Mouse (Mus musculus) thymus, postnatal 36 days (tissue): ENCODE results near the gene Sertad1.
A peak's percentile ranks its signal among the peaks of the same experiment; 100 is the strongest.

Source experiments
- DNase-seq, 2 experiments: peaks; one replicate each; pipeline ENCODE4 v3.0.0; 2022; ENCODE audit warnings: mixed read lengths in 2 of 2

Sertad1 gene

DNA sequence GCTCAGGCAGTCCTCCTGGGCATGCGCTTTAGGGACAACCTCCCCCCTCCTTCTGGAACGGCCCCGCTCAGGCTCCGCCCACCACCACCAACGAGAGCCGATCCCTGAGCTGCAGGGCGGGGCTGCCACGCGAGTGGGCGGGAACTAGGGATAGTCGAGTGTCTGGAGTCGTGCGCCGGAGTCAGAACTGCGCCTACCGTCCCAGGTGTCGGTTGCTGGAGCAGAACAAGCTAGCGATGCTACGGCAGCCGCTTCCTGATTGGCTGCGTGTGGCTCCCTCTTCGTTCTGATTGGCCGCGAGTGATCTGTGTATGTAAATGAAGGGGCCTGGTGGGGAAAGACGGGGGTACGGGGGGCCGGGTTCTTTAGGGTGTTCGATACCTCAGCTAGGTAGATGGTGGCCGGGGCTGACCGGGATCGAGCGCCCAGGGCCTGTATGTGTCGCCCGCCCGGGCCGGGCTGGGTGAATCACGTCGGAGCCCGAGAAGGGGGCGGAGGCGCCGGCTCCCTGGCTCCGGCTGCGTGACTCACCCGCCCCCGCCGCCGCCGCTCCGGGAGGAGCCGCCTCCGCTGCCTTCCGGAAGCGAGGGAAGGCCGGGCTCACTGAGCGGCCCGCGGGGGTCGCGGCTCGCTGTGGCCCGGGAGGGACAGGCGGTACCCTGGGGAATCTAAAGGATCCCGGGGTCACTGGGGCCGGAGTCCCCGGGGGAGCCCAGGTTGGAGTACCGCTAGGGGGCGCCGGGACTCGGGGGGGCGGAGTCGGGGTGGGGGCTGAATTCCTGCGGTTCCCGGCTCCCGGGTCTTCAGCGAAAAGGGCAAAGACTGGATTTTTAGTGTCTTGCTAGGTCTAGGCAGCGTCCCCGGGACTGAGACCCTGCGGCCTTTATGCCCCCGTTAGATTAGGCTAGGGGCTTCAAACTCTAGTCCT, at the start of gene Sertad1:
Sertad1 (plus strand) TSS at position 141 of the 928 bp plus-strand sequence.
- peak; percentile 100 for DNase-seq

DNA sequence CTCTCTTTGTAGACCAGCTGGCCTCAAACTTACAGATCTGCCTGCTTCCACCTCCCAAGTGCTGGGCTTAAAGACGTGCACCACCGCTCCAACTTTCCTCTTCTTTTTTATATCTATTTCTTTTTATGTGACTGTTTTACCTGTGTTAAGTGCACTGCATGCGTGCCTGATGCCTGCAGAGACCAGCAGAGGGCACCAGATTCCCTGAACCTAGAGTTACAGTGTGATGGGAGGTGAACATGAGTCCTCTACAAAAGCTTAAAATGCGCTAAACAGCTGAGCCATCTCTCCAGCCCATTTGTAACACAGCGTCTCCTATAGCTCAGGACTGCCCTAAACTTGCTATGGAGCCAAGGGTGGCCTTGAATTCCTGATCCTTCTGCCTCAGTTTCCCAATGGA, 49.2 kb upstream of the Sertad1 start:
- DNase-seq, result peak; percentile 47 to 52

DNA sequence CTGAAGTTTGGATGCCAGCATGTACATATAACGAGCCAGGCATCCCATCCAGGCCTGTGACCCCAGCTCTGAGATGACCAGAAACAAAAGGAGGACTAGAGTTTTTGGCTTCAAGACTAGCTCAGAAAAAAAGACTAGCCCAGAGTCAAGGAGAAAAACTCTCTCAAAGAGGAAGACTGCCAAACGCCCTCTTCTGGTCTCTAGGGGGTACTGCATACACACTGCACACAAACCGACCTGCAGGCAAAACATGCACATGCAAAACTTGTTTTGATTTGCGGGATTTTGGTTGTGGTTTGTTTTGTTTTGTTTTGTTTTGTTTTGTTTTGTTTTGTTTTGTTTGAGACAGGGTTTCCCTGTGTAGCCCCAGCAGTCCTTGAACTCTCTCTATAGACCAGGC, 46.7 kb upstream of the Sertad1 start:
- DNase-seq, result no peak

DNA sequence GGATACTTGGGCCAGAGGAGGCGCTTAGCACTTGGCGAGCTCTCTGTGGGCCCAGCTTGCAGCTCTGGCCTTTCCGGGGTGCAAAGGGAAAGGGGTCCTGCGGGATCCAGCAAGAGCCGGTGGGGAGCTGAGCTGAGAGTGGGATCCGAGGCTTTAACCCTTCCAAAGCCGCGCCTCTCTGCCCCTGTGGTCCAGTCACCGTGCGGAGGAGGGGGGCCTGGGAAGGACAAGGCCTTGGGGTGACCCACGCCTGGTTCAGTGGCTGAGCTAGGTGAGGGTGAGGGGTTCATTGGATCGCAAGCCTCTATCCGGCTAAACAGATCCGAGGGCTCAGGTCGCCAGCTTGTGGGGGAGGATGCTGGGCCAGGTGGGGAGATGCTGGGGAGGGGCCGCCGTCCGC, 40.7 kb upstream of the Sertad1 start:
- peak in 1 of 2 experiments; percentile 9 for DNase-seq

DNA sequence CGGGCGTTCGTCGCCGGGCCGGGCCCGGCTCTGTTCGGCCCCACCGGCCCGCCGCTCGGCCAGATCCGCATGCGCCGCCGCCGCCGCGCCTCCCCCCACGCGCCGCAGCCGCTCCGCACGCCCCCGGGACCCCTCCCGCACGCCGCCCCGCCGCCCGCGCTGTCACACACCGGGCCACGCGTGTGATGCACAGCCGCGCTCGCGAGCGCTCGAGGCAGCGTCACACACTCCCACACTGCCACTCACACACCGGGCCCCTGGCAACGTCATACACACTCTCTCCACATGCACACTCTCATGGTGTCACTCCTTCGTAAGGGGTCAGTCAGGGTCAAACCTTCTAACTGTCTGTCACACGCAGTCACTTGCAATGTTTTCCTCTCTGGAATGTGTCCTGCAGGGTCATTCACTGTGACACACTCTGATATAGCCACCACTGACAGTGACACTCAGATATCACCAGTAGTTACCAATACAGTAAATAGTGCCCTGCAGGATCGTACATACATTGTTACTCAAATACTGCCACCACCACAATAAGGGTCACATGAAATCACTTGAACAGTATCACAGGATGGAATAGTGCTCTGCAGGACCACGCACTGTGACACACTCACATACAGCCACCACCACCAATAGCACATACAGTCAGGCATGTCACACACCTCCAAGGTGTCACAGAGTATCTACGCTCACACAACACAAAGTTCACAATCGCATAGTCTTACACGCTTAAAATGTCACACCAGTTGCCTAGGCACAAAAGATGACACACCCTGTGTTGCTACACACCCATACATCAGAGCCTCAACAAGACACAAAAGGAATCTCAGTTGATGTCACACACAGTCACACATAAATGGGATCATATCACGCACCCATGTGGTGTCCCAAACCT, 39.9 kb upstream of the Sertad1 start:
- peak in 1 of 2 experiments; percentile 17 for DNase-seq

DNA sequence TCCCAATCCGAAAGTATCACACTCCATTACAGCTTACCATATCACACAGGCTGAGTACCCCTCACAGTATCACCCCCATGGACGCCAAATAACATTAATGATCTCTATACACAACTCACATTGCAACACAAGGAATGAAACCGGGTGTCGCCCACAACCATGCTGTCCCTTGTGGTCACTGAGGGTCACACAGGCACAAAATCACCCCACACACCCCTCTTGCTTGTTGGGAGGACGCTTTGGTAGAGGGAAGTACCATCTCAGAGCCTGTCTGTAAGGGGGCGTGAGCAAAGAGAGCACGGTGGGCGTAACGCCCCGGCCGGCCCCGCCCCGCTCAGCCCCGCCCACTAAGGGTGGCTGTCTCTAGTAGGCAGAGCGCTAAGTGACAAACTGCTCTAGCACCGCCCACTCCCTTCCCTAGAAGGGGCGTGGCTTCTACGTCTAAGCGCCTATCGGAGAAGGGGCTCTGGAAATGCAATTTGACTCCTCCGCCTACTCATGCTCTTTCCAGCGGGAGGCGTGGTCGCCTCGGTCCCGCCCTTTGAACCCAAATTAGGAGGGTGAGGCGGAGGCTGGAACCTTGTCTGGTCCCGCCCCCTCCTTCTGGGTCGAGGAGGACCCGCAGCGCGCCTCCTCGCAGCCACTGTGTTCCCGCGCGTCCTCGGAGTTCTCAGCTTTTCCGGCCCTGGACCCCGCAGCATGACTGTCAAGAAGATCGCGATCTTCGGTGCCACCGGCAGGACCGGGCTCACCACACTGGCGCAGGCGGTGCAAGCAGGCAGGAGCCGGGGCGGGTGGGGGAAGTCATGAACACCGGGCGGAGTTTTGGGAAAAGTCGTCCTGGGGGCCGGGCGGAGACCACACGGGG, 39.1 kb upstream of the Sertad1 start, which contains the start of the genes Sptbn4 and Blvrb:
Sptbn4 (minus strand) TSS at position 268 of the 868 bp plus-strand sequence.
Blvrb (plus strand) TSS at position 560 of the 868 bp plus-strand sequence.
- peak; percentile 94 to 98 for DNase-seq

DNA sequence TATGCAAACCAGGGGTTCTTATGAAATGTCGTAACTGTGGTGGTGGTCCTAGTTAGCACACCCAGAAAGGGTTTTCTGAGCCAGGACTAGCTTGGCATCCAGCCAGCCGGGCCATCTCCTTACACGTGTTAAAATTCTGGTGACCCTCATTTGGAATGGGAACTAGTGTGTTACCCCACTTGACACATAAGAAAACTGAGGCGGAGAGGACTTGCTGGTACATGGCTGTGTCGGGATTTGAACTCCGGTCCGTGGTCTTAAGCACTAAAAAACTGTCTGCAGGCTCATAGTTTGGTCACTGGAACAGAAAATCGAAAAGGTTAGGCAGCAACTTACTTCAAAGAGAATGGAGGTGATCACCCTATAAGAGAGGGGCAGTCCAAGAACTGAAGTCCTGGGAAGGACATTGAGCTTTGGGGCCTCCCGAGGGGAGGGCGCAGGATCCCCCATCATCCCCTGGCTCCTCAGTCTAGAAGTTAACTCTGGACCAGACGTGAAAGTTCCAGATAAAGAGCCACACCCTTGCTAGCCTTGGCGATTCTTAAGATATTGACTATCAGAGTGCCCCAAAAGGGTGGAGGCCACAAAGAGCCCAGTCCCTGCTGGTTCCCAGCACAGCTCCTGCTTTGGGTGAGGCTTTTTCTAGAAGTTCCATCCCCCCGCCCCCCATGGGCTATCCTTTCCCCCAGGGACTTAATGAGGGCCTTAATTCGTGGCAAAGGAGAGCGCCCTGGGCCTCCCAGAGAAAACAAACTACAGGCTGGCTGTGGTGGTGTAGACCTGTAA, 38.1 kb upstream of the Sertad1 start:
- no peak for DNase-seq

DNA sequence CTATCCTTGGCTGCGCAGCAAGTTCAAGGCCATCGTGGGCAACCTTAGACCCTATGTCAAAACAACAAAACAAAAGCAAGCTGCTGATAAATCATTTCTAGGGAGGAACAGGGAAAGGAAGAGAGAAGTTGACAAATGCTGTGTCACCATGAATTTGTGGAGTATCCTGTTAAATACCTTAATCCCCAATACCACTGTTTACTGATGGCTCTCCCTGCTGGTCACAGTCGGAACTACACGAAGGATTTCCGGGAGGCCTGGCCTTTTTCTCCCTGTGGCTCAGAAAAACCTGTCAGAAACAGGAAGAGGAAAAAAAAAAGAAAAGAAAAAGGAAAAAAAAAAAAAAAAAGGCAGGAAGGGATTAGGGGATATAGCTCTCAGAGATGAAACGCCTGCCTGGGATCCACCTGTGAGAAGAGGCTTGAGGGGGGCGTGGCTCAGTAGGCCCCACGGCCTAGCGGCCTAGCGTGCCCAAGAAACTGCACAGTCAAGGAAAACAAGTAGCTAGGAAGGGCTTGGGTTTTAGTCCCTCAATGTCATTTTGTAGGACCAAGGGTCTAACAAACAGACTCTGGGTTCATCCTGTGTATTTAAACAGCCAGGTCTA, 37.4 kb upstream of the Sertad1 start:
- DNase-seq, result peak; percentile 52 to 55

DNA sequence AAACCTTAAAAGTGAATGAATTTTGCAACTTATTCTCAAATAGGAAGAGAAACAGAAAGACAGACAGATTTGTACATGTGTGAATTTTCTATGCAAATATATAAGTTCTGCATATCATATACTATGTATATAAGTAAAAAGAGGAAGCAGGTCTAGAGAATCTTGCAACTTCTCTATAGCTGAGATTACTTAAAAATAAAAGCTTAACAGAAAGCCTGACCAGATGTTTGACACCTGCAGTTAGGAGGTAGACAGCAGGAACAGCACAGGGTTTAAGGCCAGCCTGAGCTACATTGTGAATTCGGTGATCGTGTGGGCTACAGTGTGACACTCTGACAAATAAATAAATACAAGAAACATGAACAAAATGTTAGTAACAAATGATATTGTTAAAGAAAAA, 35.4 kb upstream of the Sertad1 start:
- no peak for DNase-seq

DNA sequence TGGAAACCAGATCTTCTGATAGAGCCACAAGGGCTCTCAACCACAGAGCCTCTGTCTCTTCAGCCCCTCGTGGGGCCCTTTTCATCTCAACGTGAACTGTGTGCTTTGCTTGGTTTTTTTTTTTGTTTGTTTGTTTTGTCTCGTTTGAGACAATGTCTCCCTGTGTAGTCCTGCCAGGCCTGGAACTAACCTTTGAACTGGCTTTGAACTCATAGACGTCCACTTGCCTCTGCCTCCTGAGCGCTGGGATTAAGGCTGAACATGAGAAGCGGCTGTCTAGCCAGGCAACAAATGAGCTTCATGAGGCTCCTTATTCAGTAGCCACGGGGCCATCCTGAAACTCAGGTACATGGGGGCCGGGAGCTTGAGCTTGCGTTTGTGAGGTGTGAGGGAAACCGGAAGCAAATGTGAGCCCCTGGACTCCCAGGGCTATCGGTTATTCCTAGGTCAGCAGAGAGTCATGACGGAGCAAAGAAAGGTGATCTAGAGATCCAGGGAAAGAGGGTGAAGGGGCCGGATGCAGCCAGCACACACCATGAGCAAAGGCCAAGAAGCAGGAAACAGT, 34.4 kb upstream of the Sertad1 start:
- DNase-seq, result no peak

DNA sequence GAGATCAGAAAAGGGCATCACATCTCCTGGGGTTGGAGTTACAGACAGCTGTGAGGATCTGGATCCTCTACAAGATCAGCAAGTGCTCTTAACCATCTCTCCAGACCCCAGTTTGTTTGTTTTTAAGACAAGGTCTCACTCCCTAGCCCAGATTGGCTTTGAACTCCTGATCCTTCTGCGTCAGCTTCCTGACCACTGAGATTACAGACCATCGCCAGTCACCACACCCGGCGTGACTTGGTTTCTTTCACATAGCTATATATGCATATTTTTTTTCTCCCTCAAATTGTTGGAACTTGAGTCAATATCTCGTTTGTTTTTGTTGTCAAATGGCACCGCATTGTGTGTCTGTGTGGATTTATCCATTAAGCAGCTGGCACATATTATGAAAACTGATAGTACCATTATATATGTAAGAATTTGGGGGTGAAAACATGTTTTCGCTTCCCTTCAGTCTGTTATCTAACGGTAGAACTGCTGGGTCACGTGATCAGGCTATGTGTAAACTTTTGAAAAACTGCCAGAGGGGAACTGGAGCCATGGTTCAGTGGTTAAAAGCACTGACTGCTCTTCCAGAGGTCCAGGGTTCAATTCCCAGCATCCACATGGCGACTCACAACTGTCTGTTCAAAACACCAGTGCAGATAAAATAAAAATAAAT, 32.1 kb upstream of the Sertad1 start:
- DNase-seq, result no peak

DNA sequence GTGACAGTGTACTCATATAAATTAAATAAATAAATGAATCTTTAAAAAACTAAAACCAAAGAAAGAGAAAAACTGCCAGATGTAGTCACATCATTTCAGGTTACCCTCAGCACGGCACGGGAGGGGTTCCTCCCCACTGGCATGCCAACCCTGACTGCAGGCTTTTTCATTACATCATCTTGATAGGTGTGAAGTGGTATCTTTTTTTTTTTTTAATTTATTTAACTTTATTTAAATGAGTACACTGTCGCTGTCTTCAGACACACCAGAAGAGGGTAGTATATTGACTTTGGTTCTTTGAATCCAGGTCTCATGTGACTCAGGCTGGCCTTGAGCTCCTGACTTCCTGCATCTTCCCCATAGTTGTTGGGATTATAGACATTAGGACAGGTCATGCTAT, 31.4 kb upstream of the Sertad1 start:
- no peak for DNase-seq

DNA sequence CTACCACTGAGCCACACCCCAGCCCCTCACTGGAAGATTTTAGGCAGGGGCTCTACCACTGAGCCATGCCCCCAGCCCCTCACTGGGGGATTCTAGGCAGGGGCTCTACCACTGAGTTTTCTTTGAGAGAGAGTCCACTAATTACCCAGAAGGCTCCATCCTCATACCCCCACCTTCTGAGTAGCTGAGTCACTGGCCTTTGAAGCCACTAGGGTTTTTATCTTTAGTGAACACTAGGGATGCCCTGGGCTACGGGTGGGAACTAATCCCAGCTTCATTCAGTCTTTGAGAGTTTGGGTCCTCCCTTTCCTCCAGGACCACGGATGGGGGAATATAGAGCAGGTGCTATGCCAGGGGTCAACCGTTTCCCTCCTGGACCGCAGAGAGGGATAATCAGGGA, 28.1 kb upstream of the Sertad1 start:
- DNase-seq, result no peak

DNA sequence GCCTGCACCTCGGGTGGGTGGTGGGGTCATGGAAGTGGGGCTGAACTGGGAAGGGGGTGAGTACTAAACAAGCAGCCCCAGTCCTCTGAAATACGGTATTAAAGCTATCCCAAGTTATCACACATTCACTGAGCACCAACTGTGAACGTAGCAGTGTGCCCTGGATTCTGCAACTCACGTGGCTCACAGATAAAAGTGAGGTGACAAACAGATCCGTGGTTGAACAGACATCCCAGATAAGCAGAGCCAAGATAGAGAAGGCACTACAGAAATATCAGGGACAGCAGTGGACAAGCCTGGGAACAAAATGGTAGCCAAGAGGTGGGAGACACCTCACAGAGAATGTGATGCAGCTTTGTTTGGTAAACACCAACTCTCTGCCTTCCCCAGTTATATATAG, 27.1 kb upstream of the Sertad1 start:
- DNase-seq, result no peak

DNA sequence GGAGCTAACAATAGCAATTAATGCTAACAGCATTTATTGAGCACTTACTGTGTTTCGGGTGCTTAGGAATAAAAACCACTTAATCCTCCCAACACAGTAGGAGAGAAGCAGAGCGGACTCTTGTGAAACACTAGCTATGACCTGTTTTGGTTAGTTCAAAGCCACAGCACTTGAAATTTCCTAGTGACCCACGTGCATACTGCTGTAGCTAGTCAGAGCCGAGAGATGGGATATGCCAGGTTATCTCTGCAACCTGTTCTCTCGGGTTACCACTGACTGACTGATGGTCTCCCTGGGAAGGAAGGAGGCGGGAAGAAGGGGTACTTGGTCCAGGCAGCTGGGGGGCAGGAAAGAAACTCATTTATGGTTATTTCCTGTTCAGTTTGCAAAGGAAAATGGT, 26.2 kb upstream of the Sertad1 start:
- no peak for DNase-seq

DNA sequence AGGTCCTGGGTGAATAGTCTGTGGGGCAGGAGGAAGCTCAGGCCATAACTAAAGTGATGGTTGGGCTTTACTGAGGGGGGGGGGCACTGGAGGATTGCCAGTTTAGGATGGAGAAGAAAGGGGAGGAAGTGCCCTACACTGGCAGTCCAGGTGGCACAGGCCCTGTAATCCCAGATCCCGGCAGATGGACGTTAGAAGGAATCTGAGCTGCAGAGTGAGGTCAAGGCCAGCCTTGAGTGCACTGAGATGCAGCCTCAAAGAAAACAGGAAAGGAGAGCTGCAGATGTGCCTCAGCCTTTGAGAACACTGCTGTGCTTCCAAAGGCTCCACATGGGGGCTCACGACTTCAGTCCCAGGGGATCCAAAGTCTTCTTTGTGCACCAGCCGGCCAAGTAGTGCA, 19.1 kb upstream of the Sertad1 start:
- DNase-seq, result no peak

DNA sequence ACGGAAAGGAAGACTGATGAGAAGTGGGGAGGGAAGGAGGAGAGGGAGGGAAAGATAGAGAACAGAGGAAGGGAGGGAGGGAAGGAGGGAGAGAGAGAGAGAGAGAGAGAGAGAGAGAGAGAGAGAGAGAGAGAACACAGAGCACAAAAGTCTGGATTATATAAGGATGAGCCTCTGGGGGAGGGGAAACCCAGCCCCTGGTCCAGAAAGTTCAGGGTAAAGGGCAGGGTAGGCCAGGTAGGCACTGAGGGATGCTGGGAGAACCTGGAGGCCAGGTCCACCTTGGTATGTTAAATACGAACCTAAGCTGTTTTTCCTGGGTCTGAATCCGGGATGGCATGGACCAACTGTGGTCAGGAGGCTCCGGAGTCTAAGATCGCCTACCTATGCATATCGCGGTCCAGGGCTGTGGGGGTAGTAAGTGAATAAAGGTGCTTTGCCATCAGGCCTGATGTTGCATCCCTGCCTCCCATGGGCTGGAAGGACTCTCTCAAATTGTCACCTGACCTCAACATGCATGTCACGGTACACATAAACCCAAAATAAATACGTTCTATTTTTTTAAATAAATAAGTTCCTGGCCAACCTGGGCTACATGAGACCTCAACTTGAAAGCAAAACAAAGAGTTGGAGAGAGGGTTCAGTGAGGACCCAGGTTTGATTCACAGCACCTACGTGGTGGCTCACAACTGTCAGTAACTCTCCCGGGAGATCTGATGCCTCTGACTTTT, 15.2 kb upstream of the Sertad1 start:
- DNase-seq, result no peak

DNA sequence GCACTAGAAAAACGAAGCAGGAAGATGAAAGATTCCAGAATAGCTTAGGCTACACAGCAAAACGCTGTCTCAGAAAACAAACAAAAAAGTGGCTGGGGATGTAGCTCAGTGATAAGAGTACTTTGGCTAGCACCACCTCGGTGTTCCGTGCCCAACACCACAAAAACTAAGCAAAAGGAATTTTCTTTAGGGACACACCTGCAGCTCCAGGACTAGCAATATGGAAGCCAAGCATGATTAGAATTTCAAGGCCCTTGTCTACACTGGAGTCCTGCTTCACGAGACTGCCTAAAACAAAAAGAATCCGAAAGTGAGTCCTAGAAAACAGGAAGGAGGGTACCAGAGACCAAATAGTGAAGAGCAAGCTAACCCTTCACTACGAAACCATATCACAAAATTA, 14.1 kb upstream of the Sertad1 start:
- DNase-seq, result peak in 1 of 2 experiments; percentile 24

DNA sequence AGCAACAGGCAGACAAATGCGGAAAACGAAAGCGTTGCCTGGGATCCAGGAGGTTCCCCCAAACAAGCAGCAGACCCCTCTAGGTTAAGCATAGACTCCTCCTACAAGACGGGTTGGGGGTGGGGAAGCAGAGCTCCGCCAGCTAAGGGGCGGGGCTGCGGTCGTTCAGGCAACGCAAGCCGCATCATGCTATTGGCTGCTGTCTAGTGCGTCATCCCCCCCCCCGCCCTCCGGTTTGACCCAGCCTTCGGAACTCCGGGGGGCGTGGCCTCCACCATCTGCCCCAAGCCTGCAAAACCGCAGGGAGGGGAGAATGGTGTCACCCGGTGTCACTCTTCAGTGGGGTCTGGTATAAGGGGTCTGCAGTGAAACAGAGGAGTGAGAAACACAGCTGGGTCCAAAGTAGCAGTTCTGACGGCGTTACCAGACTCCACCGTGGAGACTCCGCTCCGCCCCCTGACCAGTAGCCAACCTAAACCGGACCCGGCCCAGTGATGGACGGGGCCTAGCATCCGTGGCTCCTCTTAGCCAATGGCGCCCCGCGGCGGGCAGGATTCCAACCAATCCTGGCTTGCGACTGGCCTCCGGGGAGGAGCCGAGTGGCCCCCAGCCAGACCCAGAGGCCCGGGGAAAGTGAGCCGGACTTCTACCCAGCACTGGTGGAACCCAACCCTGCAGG, 13.4 kb upstream of the Sertad1 start, which contains the start of gene Sertad3:
Sertad3 (plus strand) TSS at position 613 of the 679 bp plus-strand sequence.
- DNase-seq, result peak; percentile 96 to 98
